Mouse (Mus musculus): ENCODE results near the gene Pdx1. TPM values are rescaled to one million over a fixed set of nuclear protein-coding genes. Genes with fewer than 3 reads are reported as not detected.

Gene Pdx1
- total and polyA plus RNA-seq, 3 experiments, result not detected

DNA sequence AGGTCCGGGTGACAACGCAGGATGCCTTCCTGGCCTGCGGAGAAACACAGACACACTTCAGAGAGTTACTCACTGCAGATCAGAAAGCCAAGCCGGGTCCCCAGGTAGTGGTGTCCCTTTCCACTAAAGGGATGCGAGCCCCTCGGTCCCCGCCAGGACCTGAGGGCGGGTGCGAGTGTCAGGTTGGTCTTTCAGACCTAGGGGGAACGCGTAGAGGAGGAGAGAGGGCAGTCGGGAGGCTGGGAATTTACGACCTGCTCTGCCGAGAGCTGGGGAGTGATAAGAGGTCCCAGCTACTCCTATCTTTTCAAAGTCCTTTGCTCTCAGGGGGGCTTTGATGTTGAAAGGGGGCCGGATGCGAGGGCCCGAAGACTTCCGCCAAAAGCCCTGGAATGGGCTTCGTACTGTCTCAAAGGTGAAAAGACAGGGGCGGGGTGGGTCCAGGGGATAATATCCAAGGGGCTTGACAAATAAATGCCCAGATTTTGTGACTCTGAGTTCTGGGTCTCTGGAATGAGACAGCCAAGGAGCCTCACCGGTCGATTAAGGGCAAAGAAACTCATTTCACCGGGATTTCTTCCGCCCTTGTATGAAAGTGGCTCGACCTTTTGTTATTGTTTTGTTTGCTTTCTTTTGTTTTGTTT, 45.8 kb downstream of the Pdx1 start:
- Histone ChIP-seq H3K79me2 (replicated peaks; ENCODE audit: control insufficient read depth, extremely low read depth, insufficient read depth, poor library complexity, severe bottlenecking) (no peaks in the 10 kb centered on the region), H3K4me3 (replicated peaks in 1 of 3; ENCODE audit: low read depth in 2 of 3, low read length in 2 of 3, poor library complexity in 1 of 3) (no peak overlapping the region), H3K36me3 (replicated peaks in 1 of 2; ENCODE audit: control insufficient read depth in 1 of 2, insufficient read depth in 1 of 2, low read length in 1 of 2) (no peaks in the 10 kb centered on the region), H3K27me3 (replicated peaks) (peaks cover 43% of the 10 kb centered on the region), H3K27ac (ENCODE audit: insufficient read depth, low read depth) (peak overlapping the region; percentile 11; the same call in 1 of the 2 replicates), H3K4me1 (ENCODE audit: control insufficient read depth in 1 of 2, insufficient read depth in 2 of 2) (peaks cover 0 to 3% of the 10 kb centered on the region in 2 experiments; a peak in 1 of 4 replicates), H3K4me2 (ENCODE audit: insufficient read depth, low read depth, poor library complexity, severe bottlenecking) (no peak overlapping the region), H3K9me3 (replicated peaks; ENCODE audit: low read length) (no peaks in the 10 kb centered on the region), H3K9ac (ENCODE audit: insufficient read depth, low read depth) (no peak overlapping the region)
- TF ChIP-seq TCF12 (IDR thresholded peaks at IDR 0.05; ENCODE audit: low read depth, low read length) (no peak), SMC3 (IDR thresholded peaks at IDR 0.05; ENCODE audit: low read depth, low read length) (no peak), NELFE (IDR thresholded peaks at IDR 0.05; ENCODE audit: low read depth, low read length) (no peak), HCFC1 (IDR thresholded peaks at IDR 0.05; ENCODE audit: low read depth, low read length) (no peak), RCOR1 (conservative IDR thresholded peaks at IDR 0.05; ENCODE audit: low read depth, low read length) (no peak), MYC (IDR thresholded peaks at IDR 0.05; ENCODE audit: low read depth, low read length) (no peak), KAT2A (IDR thresholded peaks at IDR 0.05; ENCODE audit: insufficient replicate concordance, low read length) (no peak), IRF4 (IDR thresholded peaks at IDR 0.05; ENCODE audit: low read depth, low read length) (no peak), POLR2A (IDR thresholded peaks at IDR 0.05; ENCODE audit: low read depth, low read length) (no peak), E2F4 (IDR thresholded peaks at IDR 0.05; ENCODE audit: insufficient replicate concordance, low read depth, low read length) (no peak), MXI1 (IDR thresholded peaks at IDR 0.05; ENCODE audit: low read depth, low read length) (no peak), USF2 (conservative IDR thresholded peaks at IDR 0.05; ENCODE audit: low read depth, low read length) (no peak), ZC3H11A (IDR thresholded peaks at IDR 0.05; ENCODE audit: low read depth, low read length) (no peak), SIN3A (IDR thresholded peaks at IDR 0.05; ENCODE audit: low read length) (no peak), ETS1 (conservative IDR thresholded peaks at IDR 0.05; ENCODE audit: low read depth, low read length) (no peak), ZKSCAN1 (IDR thresholded peaks at IDR 0.05; ENCODE audit: borderline replicate concordance, low read depth, low read length) (no peak), CTCF (conservative IDR thresholded peaks at IDR 0.05 in 1 of 2, IDR thresholded peaks at IDR 0.05 in 1 of 2; ENCODE audit: low read depth in 2 of 2, low read length in 2 of 2) (no peak)
- in situ Hi-C loops (cut with MboI; ENCODE audit: low pct_ligation_motif_present, low pct_unique_long_range_greater_than_20kb, low sequenced_read_pairs) (loop anchor here (5.0 to 25.0 kb wide), 2 partner anchors 403 to 628 kb away; no protein-coding TSS in a partner anchor), dilution Hi-C loops (cut with MboI; ENCODE audit: extremely low pct_ligation_motif_present, extremely low pct_unique_long_range_greater_than_20kb, low sequenced_read_pairs) (no loop called here)
- no peak for DNase-seq (ENCODE audit: extremely low read depth)

DNA sequence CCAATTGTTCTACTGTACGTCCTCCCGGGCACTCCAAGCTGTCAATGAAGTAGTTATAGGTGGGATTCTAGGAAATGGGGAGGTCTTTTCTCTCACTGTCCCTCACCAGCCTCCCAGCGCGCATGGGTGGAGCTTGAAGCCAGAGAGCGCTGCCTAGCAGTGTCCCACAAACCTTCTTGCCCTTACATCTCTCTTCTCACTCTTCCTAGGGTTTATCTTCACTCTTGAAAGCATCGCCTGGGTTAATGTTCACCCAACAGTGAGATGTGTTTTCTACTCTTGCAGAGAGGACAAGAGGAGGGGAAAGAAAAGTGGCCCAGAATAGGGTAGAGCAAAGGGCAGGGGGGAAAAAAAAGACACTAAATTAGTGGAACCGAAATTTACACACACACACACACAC, 47.6 kb downstream of the Pdx1 start:
- Histone ChIP-seq H3K79me2 (replicated peaks; ENCODE audit: control insufficient read depth, extremely low read depth, insufficient read depth, poor library complexity, severe bottlenecking) (no peaks in the 10 kb centered on the region), H3K27ac (ENCODE audit: insufficient read depth, low read depth) (no peak overlapping the region), H3K4me2 (ENCODE audit: insufficient read depth, low read depth, poor library complexity, severe bottlenecking) (no peak overlapping the region), H3K4me1 (ENCODE audit: control insufficient read depth in 1 of 2, insufficient read depth in 2 of 2) (peaks cover 0 to 3% of the 10 kb centered on the region in 2 experiments; a peak in 1 of 4 replicates), H3K36me3 (replicated peaks in 1 of 2; ENCODE audit: control insufficient read depth in 1 of 2, insufficient read depth in 1 of 2, low read length in 1 of 2) (no peaks in the 10 kb centered on the region), H3K9me3 (replicated peaks; ENCODE audit: low read length) (no peaks in the 10 kb centered on the region), H3K27me3 (replicated peaks) (peaks cover 50% of the 10 kb centered on the region), H3K9ac (ENCODE audit: insufficient read depth, low read depth) (no peak overlapping the region), H3K4me3 (replicated peaks in 1 of 3; ENCODE audit: low read depth in 2 of 3, low read length in 2 of 3, poor library complexity in 1 of 3) (no peak overlapping the region)
- no peak for DNase-seq (ENCODE audit: extremely low read depth)
- dilution Hi-C loops (cut with MboI; ENCODE audit: extremely low pct_ligation_motif_present, extremely low pct_unique_long_range_greater_than_20kb, low sequenced_read_pairs) (no loop called here), in situ Hi-C loops (cut with MboI; ENCODE audit: low pct_ligation_motif_present, low pct_unique_long_range_greater_than_20kb, low sequenced_read_pairs) (loop anchor here (5.0 to 25.0 kb wide), 2 partner anchors 405 to 630 kb away; no protein-coding TSS in a partner anchor)
- no peak for TF ChIP-seq RAD21 (IDR thresholded peaks at IDR 0.05; ENCODE audit: low read depth, low read length)
- no peak for TF ChIP-seq USF2 (conservative IDR thresholded peaks at IDR 0.05; ENCODE audit: low read depth, low read length)
- no peak for TF ChIP-seq GABPA (IDR thresholded peaks at IDR 0.05; ENCODE audit: insufficient replicate concordance, low read depth, low read length)
- no peak for TF ChIP-seq IRF4 (IDR thresholded peaks at IDR 0.05; ENCODE audit: low read depth, low read length)
- TF ChIP-seq E2F4 (IDR thresholded peaks at IDR 0.05; ENCODE audit: insufficient replicate concordance, low read depth, low read length), result no peak
- no peak for TF ChIP-seq CTCF (conservative IDR thresholded peaks at IDR 0.05 in 1 of 2, IDR thresholded peaks at IDR 0.05 in 1 of 2; ENCODE audit: low read depth in 2 of 2, low read length in 2 of 2)
- TF ChIP-seq NRF1 (IDR thresholded peaks at IDR 0.05; ENCODE audit: low read depth, low read length), result no peak
- no peak for TF ChIP-seq UBTF (IDR thresholded peaks at IDR 0.05; ENCODE audit: low read depth, low read length)
- no peak for TF ChIP-seq MXI1 (IDR thresholded peaks at IDR 0.05; ENCODE audit: low read depth, low read length)
- no peak for TF ChIP-seq KAT2A (IDR thresholded peaks at IDR 0.05; ENCODE audit: insufficient replicate concordance, low read length)
- no peak for TF ChIP-seq MAZ (IDR thresholded peaks at IDR 0.05; ENCODE audit: low read depth, low read length)
- TF ChIP-seq NELFE (IDR thresholded peaks at IDR 0.05; ENCODE audit: low read depth, low read length), result no peak
- TF ChIP-seq MYC (IDR thresholded peaks at IDR 0.05; ENCODE audit: low read depth, low read length), result no peak
- no peak for TF ChIP-seq RCOR1 (conservative IDR thresholded peaks at IDR 0.05; ENCODE audit: low read depth, low read length)
